Mouse (Mus musculus): ENCODE measurements at regions not wholly inside any gene's neighbourhood (a gene's known extent, or its start where the extent isn't known, plus 50 kb on each side); places are given as distances from the start of the nearest gene placed in this dataset.
"Not testable (repeated sequence)": the region's sequence is repeated elsewhere in the genome, so short reads cannot be mapped to it uniquely, and the experiment has no call there.

GRCm38 (mm10) chr6:22452203-22452602 lies 96.2 kb upstream of the Fam3c start:
- WGBS = 83% methylated on average over 2 of the region's 2 CpGs
- no peak overlapping the region for H3K27ac ChIP-seq
- no peaks in the 10 kb centered on the region for H3K36me3 ChIP-seq
- no peak for ATAC-seq (replicated peaks; ENCODE audit: low FRiP score)
- no peaks in the 10 kb centered on the region for H3K27me3 ChIP-seq
- H3K9ac ChIP-seq = no peak overlapping the region
- no peak overlapping the region for H3K4me3 ChIP-seq (replicated peaks)
- H3K4me2 ChIP-seq = no peak overlapping the region
- no peaks in the 10 kb centered on the region for H3K9me3 ChIP-seq (replicated peaks)
- no peaks in the 10 kb centered on the region for H3K4me1 ChIP-seq

- H3K9me3 ChIP-seq (replicated peaks) = no peaks in the 10 kb centered on the region
- H3K4me3 ChIP-seq (replicated peaks) = no peak overlapping the region
- H3K4me1 ChIP-seq = no peaks in the 10 kb centered on the region
- no peak overlapping the region for H3K27ac ChIP-seq
- H3K9ac ChIP-seq = no peak overlapping the region
- ATAC-seq (replicated peaks; ENCODE audit: low FRiP score) = no peak
- no peaks in the 10 kb centered on the region for H3K27me3 ChIP-seq
- no peaks in the 10 kb centered on the region for H3K36me3 ChIP-seq
- no peak overlapping the region for H3K4me2 ChIP-seq
Observed at GRCm38 (mm10) chr6:22450501-22450900, 94.5 kb upstream of the Fam3c start.

- Histone ChIP-seq H3K9ac (no peak overlapping the region), H3K4me2 (no peak overlapping the region), H3K4me1 (0 out of 2 replicates have a peak, but pooled peaks cover 1% of the 10 kb centered on the region), H3K9me3 (replicated peaks) (no peaks in the 10 kb centered on the region), H3K4me3 (replicated peaks) (no peak overlapping the region), H3K36me3 (no peaks in the 10 kb centered on the region), H3K27me3 (no peaks in the 10 kb centered on the region), H3K27ac (no peak overlapping the region)
- ATAC-seq (replicated peaks; ENCODE audit: low FRiP score) = no peak
- WGBS = 87% methylated on average over 9 of the region's 9 CpGs
Observed at GRCm38 (mm10) chr6:22448906-22449305, 92.9 kb upstream of the Fam3c start.

GRCm38 (mm10) chr6:22447636-22448035 lies 91.6 kb upstream of the Fam3c start:
- Histone ChIP-seq H3K4me3 (replicated peaks) (no peak overlapping the region), H3K4me2 (no peak overlapping the region), H3K9me3 (replicated peaks) (no peaks in the 10 kb centered on the region), H3K9ac (no peak overlapping the region), H3K4me1 (0 out of 2 replicates have a peak, but pooled peaks cover 3% of the 10 kb centered on the region), H3K27ac (no peak overlapping the region), H3K27me3 (no peaks in the 10 kb centered on the region), H3K36me3 (no peaks in the 10 kb centered on the region)
- no peak for ATAC-seq (replicated peaks; ENCODE audit: low FRiP score)
- 79% methylated on average over 2 of the region's 2 CpGs for WGBS

- no peaks in the 10 kb centered on the region for H3K9me3 ChIP-seq (replicated peaks)
- no peak for ATAC-seq (replicated peaks; ENCODE audit: low FRiP score)
- no peaks in the 10 kb centered on the region for H3K27me3 ChIP-seq
- H3K4me3 ChIP-seq (replicated peaks) = no peak overlapping the region
- H3K36me3 ChIP-seq = no peaks in the 10 kb centered on the region
- 0 out of 2 replicates have a peak, but pooled peaks cover 3% of the 10 kb centered on the region for H3K4me1 ChIP-seq
- no peak overlapping the region for H3K9ac ChIP-seq
- 79% methylated on average over 15 of the region's 15 CpGs for WGBS
- H3K4me2 ChIP-seq = no peak overlapping the region
- H3K27ac ChIP-seq = no peak overlapping the region
Observed at GRCm38 (mm10) chr6:22446621-22447310, 90.7 kb upstream of the Fam3c start.

- not testable (repeated sequence) for H3K9ac ChIP-seq; H3K4me1 ChIP-seq; H3K27ac ChIP-seq; H3K27me3 ChIP-seq; H3K36me3 ChIP-seq; H3K4me2 ChIP-seq; H3K9me3 ChIP-seq (replicated peaks); ATAC-seq (replicated peaks; ENCODE audit: low FRiP score); H3K4me3 ChIP-seq (replicated peaks)
- 92% methylated on average over 6 of the region's 6 CpGs for WGBS
Observed at GRCm38 (mm10) chr6:22444856-22445255, 88.8 kb upstream of the Fam3c start.

- Histone ChIP-seq H3K4me3 (replicated peaks) (no peak overlapping the region), H3K4me2 (no peak overlapping the region), H3K9me3 (replicated peaks) (no peaks in the 10 kb centered on the region), H3K27me3 (no peaks in the 10 kb centered on the region), H3K9ac (no peak overlapping the region), H3K4me1 (0 out of 2 replicates have a peak, but pooled peaks cover 3% of the 10 kb centered on the region), H3K36me3 (no peaks in the 10 kb centered on the region), H3K27ac (no peak overlapping the region)
- WGBS = 79% methylated on average over 12 of the region's 12 CpGs
- no peak for ATAC-seq (replicated peaks; ENCODE audit: low FRiP score)
Observed at GRCm38 (mm10) chr6:22444220-22444619, 88.2 kb upstream of the Fam3c start.

- no peak overlapping the region for H3K4me2 ChIP-seq
- no peaks in the 10 kb centered on the region for H3K36me3 ChIP-seq
- H3K9me3 ChIP-seq (replicated peaks) = no peaks in the 10 kb centered on the region
- ATAC-seq (replicated peaks; ENCODE audit: low FRiP score) = peak; percentile 66
- H3K9ac ChIP-seq = no peak overlapping the region
- 19% methylated on average over 8 of the region's 8 CpGs for WGBS
- no peak overlapping the region for H3K27ac ChIP-seq
- no peak overlapping the region for H3K4me3 ChIP-seq (replicated peaks)
- H3K4me1 ChIP-seq = 0 out of 2 replicates have a peak, but pooled peaks cover 3% of the 10 kb centered on the region
- H3K27me3 ChIP-seq = no peaks in the 10 kb centered on the region
Observed at GRCm38 (mm10) chr6:22443573-22443972, 87.5 kb upstream of the Fam3c start.

- Histone ChIP-seq H3K9me3 (replicated peaks) (no peaks in the 10 kb centered on the region), H3K4me1 (0 out of 2 replicates have a peak, but pooled peaks cover 3% of the 10 kb centered on the region), H3K36me3 (no peaks in the 10 kb centered on the region), H3K4me3 (replicated peaks) (no peak overlapping the region), H3K4me2 (no peak overlapping the region), H3K9ac (no peak overlapping the region), H3K27me3 (no peaks in the 10 kb centered on the region), H3K27ac (no peak overlapping the region)
- no peak for ATAC-seq (replicated peaks; ENCODE audit: low FRiP score)
- 72% methylated on average over 3 of the region's 3 CpGs for WGBS
Observed at GRCm38 (mm10) chr6:22443170-22443569, 87.1 kb upstream of the Fam3c start.

- 0 out of 2 replicates have a peak, but pooled peaks have one; percentile 43 for ATAC-seq (replicated peaks; ENCODE audit: low FRiP score)
- no peak overlapping the region for H3K27ac ChIP-seq
- H3K9ac ChIP-seq = no peak overlapping the region
- 0 out of 2 replicates have a peak, but pooled peaks cover 3% of the 10 kb centered on the region for H3K4me1 ChIP-seq
- no peaks in the 10 kb centered on the region for H3K9me3 ChIP-seq (replicated peaks)
- H3K27me3 ChIP-seq = no peaks in the 10 kb centered on the region
- H3K36me3 ChIP-seq = no peaks in the 10 kb centered on the region
- WGBS = 61% methylated on average over 8 of the region's 8 CpGs
- H3K4me3 ChIP-seq (replicated peaks) = no peak overlapping the region
- H3K4me2 ChIP-seq = no peak overlapping the region
Observed at GRCm38 (mm10) chr6:22442591-22442990, 86.5 kb upstream of the Fam3c start.

- no peak for ATAC-seq (replicated peaks; ENCODE audit: low FRiP score)
- no peaks in the 10 kb centered on the region; the same call in 1 of the 2 replicates for H3K9me3 ChIP-seq (replicated peaks)
- 0 out of 2 replicates have a peak, but pooled peaks cover 3% of the 10 kb centered on the region for H3K4me1 ChIP-seq
- H3K4me3 ChIP-seq (replicated peaks) = no peak overlapping the region
- WGBS = 75% methylated on average over 9 of the region's 9 CpGs
- H3K27ac ChIP-seq = no peak overlapping the region
- no peaks in the 10 kb centered on the region for H3K36me3 ChIP-seq
- H3K27me3 ChIP-seq = no peaks in the 10 kb centered on the region
- no peak overlapping the region for H3K9ac ChIP-seq
- no peak overlapping the region for H3K4me2 ChIP-seq
Observed at GRCm38 (mm10) chr6:22439871-22440270, 83.8 kb upstream of the Fam3c start.

- Histone ChIP-seq H3K4me3 (replicated peaks) (no peak overlapping the region), H3K36me3 (no peaks in the 10 kb centered on the region), H3K27me3 (no peaks in the 10 kb centered on the region), H3K4me1 (no peaks in the 10 kb centered on the region), H3K27ac (no peak overlapping the region), H3K9ac (no peak overlapping the region), H3K4me2 (no peak overlapping the region), H3K9me3 (replicated peaks) (no peaks in the 10 kb centered on the region)
- ATAC-seq (replicated peaks; ENCODE audit: low FRiP score) = no peak
- WGBS = 47% methylated on average over 3 of the region's 3 CpGs
Observed at GRCm38 (mm10) chr6:22429026-22429425, 73.0 kb upstream of the Fam3c start.
